Mouse (Mus musculus) naive thymus-derived CD4-positive, alpha-beta T cell, adult 2 months (primary cell): ENCODE results near the gene Prss28.

Source experiments
- DNase-seq: peaks from one replicate; pipeline ENCODE4 v3.0.0-alpha.2; 2011; ENCODE audit warnings: low read depth

Prss28 gene

DNA sequence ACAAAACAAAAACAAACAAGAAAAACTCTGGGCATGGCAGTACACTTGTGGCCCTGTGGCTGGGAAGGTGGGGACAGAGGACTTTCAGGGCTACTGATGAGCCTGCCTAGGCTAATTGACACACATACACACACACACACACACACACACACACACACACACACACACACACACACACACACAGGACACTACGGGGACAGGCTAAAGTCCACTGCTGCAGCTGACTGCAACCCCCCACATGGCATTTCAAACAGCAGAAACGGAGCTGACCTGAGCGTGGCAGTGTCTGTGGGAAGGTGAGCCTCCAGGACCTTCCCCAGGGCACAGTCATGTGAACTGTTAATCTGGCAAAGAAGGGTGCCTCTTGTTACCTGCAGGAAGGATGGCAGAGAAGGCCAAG, 33.0 kb downstream of the Prss28 start:
- DNase-seq = no peak

DNA sequence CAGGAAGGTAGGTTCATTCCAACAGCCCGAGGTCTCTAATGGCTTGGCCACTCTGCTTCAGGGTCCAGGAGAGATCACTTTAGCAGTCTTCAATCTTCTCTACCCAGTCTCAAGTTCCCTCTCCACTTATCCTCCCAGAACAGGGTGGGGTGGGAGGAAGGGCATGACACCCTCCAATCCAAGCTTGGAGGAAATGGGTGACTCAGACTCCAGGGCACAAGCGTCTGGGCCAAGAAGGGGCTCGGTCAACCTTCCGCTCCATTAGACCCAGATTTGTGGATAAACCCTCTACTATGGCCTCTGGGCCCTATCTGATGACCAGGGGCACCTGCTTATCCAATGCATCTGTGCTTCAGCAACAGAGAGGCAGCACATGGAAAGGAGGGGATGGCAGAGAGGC, 37.0 kb downstream of the Prss28 start, which contains the start of gene Tpsab1:
Gene Tpsab1 (minus strand): TSS at position 101 of the 400 bp plus-strand sequence.
- DNase-seq = no peak

GRCm38 (mm10) chr17:25361291-25361690, 52.8 kb downstream of the Prss28 start:
- no peak for DNase-seq
